Mouse (Mus musculus): Measurements from ENCODE around the gene Grap2.

Gene Grap2

GRCm38 (mm10) chr15:80572291-80572690, at the start of gene Grap2:
Gene Grap2, plus strand, starts transcription at chr15:80572594.
- DNase-seq (ENCODE audit: low spot score in 2 of 2), result no peak

- DNase-seq (ENCODE audit: low spot score in 2 of 2), result peak; percentile 69 to 72
Observed at GRCm38 (mm10) chr15:80529955-80530869, 42.2 kb upstream of the Grap2 start.

GRCm38 (mm10) chr15:80531026-80531425, 41.4 kb upstream of the Grap2 start:
- DNase-seq (ENCODE audit: low spot score in 2 of 2), result no peak

- DNase-seq (ENCODE audit: low spot score in 2 of 2), result no peak
Observed at GRCm38 (mm10) chr15:80532281-80533072, 39.9 kb upstream of the Grap2 start.

DNA sequence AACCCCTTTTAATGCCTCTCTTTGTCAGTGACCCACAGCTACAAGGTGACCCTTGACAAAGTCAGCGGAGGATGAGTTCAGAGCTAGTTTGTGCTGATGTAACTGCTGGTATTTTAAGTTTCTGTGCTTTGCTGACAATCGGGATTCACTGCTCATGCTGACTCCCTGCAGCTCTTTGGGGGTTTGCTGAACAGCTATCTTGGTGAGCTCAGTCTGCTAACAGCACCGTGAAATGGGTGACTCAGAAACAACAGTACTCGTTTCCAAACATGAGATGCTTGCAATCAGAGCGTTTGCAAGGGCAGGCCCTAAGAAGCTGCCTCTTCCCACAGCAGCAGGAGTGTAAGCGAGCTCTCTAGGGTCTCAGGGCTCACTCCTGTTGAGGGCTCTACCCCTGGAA, 39.1 kb upstream of the Grap2 start:
- peak; percentile 32 to 36 for DNase-seq (ENCODE audit: low spot score in 2 of 2)

GRCm38 (mm10) chr15:80536051-80536450, 36.3 kb upstream of the Grap2 start:
- peak; percentile 31 to 39 for DNase-seq (ENCODE audit: low spot score in 2 of 2)

DNA sequence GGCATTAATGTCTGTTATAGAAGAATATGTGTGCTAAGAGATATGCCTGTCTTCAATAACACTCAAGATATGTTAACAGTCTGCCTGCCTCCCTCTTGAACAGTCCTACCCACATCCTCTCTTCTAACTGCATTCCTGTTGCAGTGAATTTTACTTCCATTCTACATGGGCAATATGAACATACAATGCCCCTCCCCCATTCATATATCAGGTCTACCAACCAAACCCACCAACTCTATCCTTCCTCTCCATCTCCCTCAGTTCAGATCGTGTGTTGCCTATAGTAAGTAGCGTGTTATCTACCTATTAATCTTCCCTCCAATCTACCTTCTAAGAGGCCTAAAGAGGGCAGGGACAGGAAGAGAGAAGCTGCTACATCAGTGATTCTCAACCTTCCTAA, 34.3 kb upstream of the Grap2 start:
- DNase-seq (ENCODE audit: low spot score in 2 of 2), result no peak

DNA sequence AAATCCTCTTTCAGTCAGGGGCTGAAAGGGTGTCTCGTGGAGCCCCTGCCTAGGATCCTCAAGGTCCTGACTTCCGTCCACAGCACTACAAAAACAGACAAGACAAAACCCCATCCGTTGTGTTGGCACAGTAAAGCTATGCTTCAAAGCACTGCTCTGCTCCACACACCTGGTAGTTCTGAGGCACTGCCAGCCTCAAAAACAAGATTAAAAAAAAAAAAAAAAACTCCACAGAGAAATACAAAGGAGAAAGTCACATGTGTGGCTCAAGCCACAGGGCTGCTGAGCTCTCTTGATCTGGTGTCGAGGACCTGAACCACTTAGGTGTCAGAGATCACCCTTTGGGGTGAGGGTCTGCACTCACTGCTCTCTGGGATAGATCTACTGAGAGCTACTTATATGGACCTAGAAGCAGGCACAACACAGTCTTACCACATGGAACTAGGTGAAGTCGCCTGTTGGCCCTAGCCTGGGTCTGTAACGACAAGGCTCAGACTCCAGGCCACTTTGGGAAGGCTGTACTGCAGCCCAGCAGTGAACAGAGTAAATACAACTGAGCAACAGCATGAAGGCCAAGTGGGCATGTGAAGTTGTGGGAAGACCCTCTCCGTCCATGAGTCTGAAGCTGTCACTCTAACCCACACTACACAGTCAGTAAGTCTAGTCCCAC, 33.6 kb upstream of the Grap2 start:
- DNase-seq (ENCODE audit: low spot score in 2 of 2), result no peak

DNA sequence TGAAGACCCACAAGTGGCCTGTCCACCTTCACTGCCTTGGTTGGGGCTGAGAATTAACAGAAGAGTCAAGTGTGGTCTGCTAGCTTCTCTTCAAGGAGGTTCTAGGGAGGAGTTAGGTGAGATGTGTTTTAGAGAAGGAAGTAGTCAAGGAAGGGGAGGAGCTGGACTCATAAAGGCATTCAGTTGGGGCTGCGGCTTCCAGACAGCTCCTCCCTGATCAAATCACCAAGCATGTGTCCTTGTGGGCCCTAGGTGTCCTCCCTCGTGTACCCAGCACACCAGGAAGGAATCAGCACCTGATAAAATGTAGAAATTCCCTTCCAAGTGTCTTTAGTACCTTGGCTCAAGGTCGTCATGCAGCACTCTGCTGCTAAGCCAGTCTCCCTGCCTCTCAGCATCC, 28.3 kb upstream of the Grap2 start:
- no peak for DNase-seq (ENCODE audit: low spot score in 2 of 2)

GRCm38 (mm10) chr15:80545430-80545829, 27.0 kb upstream of the Grap2 start:
- no peak for DNase-seq (ENCODE audit: low spot score in 2 of 2)

- no peak for DNase-seq (ENCODE audit: low spot score in 2 of 2)
Observed at GRCm38 (mm10) chr15:80554860-80555822, 17.3 kb upstream of the Grap2 start.

DNA sequence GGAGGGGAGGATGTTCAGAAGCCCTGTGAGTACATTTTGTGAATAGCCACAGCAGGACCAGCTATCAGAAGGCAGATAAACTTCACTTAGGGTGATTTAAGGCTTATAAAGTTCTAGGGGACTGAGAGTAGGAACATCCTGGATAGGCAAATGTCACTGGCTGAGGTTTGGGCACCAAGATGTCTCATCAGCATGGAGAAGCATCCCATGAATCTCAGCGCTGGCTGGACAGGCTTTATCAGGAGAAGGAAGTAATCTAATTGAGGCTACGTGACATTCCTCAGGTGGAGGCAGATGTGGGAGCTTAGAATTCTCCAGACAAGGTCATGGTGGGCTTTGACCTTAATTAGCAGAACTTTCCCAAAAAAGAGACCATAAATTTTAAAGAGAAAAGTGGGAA, 16.4 kb upstream of the Grap2 start:
- no peak for DNase-seq (ENCODE audit: low spot score in 2 of 2)

DNA sequence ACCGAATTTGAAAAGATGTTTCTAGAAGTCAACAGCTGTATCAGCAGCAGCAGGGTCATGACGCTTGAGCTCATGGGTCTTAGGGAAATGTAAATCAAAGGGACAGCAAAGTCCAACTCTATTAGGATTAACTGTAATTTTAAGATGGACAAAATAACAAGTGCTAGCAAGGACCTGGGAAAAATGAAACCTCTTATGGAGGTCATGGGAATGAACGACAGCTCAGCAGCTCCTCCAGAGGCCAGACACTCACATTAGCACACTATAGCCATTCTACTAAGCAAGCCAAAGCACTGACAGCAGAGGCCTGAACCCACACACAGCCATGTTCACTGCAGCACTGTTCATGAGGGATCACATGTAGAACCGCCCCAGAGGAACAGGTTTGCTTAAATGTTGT, 14.6 kb upstream of the Grap2 start:
- DNase-seq (ENCODE audit: low spot score in 2 of 2), result no peak

GRCm38 (mm10) chr15:80559534-80559933, 12.9 kb upstream of the Grap2 start:
- DNase-seq (ENCODE audit: low spot score in 2 of 2), result no peak

DNA sequence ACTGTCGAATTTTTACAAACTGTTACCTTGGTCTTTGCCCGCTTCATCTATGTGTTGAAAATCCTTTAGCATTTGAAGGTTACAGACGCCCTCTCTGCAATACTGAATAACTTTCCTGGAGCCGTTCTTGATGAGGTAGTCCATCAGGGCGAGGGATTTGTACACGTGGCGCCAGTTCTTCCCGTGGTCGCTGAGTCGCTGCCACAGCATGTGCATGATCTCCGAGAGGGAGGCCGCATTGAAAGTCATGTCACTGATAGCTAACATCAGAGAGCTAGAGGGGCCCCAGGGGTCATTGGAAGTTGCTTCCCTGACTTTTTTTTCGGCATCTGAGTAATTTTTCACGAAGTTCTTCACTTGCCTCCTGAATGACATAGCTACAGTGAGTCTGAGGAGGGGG, 12.4 kb upstream of the Grap2 start:
- DNase-seq (ENCODE audit: low spot score in 2 of 2), result no peak

DNA sequence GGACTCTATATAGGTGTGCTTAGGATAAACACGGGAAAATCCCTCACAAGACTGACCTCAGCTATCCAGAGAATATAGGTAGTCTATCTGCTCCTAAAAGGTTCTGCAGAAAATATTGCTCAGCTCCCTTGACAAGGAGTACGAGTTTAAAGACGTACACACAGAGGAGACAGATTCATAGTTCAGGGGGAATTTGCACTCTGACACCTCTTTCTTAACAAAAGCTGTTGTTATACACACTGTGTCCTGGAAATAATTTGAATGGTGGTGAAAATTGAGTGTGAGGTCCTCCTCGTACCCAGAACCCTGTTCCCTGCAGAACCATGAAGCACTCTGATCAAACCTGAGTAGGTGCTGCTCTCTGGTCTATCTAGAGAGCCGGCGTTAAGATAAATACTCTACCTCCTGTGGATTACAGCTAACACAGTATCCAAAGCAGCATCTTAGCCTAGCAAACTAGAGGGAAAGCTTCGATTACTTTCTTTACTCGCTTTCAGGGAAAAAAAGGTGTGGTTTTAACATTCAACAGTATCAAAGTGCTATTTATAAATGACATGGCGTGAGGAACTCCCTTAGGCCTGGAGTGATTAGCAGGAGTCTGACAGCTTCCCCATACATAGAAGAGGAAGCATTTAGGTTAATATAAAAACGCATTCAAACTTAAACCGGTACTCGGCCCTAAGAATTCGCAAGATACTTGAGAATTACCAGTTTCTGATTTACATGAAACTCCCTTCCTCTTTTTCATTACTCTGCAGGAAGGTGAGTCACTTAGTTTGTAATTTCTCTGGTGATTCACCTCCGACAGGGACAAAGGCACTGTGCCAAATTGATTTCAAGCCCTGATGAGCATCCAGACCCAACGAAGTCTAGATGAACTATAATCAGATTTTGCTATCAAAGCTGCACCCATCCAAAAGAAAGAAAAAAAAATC, 11.5 kb upstream of the Grap2 start:
- no peak for DNase-seq (ENCODE audit: low spot score in 2 of 2)

- DNase-seq (ENCODE audit: low spot score in 2 of 2), result no peak
Observed at GRCm38 (mm10) chr15:80562446-80562845, 9.9 kb upstream of the Grap2 start.

GRCm38 (mm10) chr15:80563634-80564208, 8.7 kb upstream of the Grap2 start:
- no peak for DNase-seq (ENCODE audit: low spot score in 2 of 2)

- no peak for DNase-seq (ENCODE audit: low spot score in 2 of 2)
Observed at GRCm38 (mm10) chr15:80565106-80565665, 7.2 kb upstream of the Grap2 start, which contains the start of gene Enthd1. Gene Enthd1, minus strand, starts transcription at chr15:80565156.

Measured in right cerebral cortex, adult 2 months (tissue).